Mouse (Mus musculus): Measurements from ENCODE around the gene Acsl1.

Gene Acsl1

GRCm38 (mm10) chr8:46475404-46475803 lies 4.6 kb downstream of the Acsl1 start:
- in situ Hi-C loops (cut with MboI, MseI): loop anchor here (10.0 kb wide), 1 partner anchor 501 kb away; the partner anchor contains the start of genes 1700029J07Rik and Ufsp2

- in situ Hi-C loops (cut with MboI, MseI): loop anchor here (10.0 kb wide), 1 partner anchor 501 kb away; the partner anchor contains the start of genes 1700029J07Rik and Ufsp2
These were observed 5.1 kb downstream of the Acsl1 start for GRCm38 (mm10) chr8:46475942-46476341.

DNA sequence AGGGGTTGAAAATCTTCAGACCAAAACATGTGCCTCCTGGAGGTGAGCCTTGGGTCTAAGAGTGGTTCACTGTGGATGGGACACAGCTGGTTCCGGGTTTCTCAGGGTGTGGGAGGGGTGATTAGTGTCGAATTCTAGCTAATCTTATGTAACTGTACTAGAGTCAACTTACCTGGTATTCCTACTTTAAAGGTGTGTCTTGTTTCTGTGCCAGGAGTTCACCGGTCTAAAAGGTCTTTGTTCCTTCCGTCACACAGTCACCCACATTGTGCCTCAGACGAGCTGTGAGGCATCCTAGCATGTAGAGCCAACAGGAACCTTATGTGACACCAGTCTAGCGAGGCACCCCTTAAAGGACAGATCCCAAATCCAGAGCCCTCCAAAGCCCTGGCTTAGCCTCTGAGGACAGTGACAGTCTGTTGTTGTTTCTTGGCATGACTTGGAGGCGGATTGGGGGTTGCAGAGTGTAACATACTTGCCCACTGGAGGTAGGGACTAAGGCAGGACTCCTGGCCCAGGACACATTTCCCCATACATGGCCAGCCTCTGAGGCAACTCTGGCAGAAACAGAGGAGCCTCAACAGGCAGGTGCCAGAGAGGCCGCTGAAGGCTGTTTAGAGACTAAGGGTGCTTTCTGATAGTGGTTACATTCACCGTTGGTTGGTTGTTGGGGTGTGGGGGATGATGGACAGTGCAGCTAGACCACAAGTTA lies 7.1 kb downstream of the Acsl1 start:
- in situ Hi-C loops (cut with MboI, MseI): loop anchor here (10.0 kb wide), 1 partner anchor 503 kb away; the partner anchor contains the start of genes 1700029J07Rik and Ufsp2

- in situ Hi-C loops (cut with MboI, MseI): loop anchor here (10.0 kb wide), 1 partner anchor 504 kb away; the partner anchor contains the start of genes 1700029J07Rik and Ufsp2
These were observed 7.9 kb downstream of the Acsl1 start for GRCm38 (mm10) chr8:46478783-46479182.

DNA sequence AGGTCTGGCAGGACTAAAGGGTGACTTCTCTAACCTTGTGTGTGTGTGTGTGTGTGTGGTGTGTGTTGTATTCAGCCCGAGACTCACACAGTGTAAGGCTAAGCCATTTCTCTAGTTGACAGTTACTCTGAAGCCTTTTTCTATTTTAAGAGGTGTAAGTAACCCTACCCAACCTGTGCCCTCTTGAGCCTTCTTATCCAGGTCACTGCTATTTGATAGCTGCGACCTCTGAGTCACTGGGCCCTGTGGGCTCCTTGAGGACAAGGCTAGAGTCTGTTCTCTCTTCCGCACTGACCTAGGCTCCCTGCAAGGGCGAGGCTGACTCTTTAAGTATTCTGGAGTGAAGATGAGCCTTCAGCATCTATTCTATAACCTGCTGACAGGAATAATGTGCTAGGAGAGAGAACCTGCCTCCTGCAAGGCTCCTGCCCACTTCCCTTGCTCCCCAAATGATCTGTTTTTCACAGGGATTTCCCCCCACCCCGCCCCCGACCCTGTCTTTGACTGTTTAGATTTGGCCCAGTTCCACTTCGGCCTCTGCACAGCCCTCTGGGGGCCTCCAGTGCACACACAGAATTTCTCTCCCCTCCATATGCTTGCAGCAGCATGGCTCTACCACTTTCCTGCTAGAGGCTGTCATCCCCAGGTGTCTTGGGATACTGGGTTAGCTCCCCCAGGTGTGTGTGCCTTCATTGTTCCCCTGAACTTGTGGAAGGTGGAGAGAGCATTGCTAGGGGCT lies 9.1 kb downstream of the Acsl1 start:
- in situ Hi-C loops (cut with MboI, MseI): loop anchor here (10.0 kb wide), 1 partner anchor 505 kb away; the partner anchor contains the start of genes 1700029J07Rik and Ufsp2

GRCm38 (mm10) chr8:46480533-46480900 lies 9.7 kb downstream of the Acsl1 start:
- in situ Hi-C loops (cut with MboI, MseI): no loop called here

- in situ Hi-C loops (cut with MboI, MseI): no loop called here
These were observed 11.9 kb downstream of the Acsl1 start for GRCm38 (mm10) chr8:46482771-46483170.

GRCm38 (mm10) chr8:46483247-46483646 lies 12.4 kb downstream of the Acsl1 start:
- in situ Hi-C loops (cut with MboI, MseI): no loop called here

GRCm38 (mm10) chr8:46484077-46484476 lies 13.2 kb downstream of the Acsl1 start:
- in situ Hi-C loops (cut with MboI, MseI): no loop called here

DNA sequence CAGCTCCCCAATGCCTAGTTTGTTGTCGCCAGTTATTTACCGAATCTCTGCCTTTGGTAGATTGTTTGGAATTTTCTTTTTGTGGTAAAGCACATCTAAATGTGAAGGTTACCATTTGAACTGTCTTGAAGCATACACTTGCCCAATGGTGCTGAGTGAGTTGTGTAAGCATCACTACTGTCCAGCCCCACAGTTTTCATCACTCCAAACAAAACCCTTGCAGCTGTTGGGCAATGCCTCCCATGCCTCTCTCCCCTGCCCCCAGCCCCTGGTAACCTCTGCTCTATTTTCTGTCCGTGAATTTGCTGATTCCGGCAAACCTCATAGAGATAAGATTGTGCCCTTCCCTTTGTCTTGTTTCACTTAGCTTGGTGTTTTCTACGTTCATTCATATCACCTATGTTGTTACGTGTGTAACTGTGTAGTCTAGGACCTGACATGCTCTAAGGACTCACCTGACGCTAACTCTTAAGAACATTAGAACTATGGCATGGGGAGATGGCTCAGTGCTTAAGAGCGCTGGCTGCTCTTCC lies 14.2 kb downstream of the Acsl1 start:
- in situ Hi-C loops (cut with MboI, MseI): no loop called here

DNA sequence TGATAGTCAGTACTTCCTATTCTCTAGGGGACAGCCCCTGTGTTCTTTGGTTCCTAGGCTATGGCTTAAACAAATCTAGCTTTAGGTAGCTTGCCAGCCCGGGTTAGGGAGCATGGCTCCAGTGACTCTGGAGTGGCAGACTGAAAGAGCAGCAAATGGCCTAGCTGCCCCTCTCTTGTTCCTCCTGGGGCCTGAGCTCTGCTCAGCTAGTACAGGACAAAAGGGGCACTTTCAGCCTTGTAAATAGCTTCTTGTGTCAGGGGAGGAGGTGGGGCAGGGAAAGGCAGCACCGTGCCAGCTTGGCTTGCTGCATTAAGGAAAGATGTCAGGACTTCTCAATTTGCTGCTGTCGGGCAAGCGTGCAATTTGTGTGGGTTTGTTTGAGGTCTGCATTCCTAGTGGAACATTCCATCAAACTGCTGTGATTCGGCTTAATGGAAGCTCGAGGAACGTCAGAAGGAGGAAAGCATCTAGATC lies 17.3 kb downstream of the Acsl1 start:
- in situ Hi-C loops (cut with MboI, MseI): no loop called here

DNA sequence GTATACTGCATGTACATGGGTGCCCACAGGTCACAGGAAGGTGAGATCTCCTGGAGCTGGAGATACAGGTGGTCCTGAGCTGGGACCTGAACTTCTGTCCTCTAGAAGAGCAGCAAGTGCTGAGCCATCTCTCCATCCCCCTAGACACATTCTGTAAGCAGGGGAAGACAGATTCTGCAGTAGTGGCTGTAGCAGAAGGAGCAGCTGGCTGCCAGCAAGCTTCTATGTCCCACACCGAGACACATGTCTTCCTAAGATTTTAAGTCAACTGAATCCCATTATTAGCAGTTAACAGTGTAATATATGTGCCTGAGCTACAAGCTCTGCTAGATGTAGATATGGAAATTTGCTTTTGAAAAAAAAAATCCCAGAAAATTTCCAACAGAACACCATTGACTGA lies 18.4 kb downstream of the Acsl1 start:
- in situ Hi-C loops (cut with MboI, MseI): no loop called here

GRCm38 (mm10) chr8:46490250-46490649 lies 19.4 kb downstream of the Acsl1 start:
- in situ Hi-C loops (cut with MboI, MseI): no loop called here

GRCm38 (mm10) chr8:46490821-46491220 lies 20.0 kb downstream of the Acsl1 start:
- in situ Hi-C loops (cut with MboI, MseI): no loop called here

DNA sequence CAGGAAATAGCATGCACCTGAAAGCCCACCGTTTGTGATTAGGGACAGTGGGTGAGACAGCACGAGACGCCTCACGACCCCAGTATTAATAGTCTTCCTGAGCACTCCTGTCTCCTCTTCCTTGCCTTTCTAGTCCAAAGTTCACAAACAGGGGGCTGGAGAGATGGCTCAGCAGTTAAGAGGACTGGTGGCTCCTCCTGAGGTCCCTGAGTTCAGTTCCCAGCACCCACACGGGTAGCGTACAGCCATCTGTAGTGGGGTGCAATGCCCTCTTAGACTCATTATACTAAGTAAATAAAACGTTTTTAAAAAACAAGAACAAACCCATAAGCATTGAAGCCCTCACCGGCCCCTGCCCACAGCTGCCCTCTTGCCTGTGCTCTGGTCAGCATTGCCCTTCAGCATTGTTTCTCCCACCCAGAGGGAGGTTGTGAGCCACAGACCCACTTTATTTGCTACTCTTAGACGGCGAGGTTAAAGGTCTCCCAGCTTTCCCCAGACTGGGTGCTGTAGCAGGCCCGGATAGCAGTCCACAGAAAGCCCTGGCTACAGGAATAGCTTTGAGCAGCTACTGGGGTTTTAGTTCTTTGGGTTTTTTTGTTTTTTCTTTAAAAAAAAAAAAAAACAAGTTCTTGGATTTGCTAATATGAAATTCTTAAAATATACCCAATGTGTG lies 22.8 kb downstream of the Acsl1 start:
- in situ Hi-C loops (cut with MboI, MseI): no loop called here

DNA sequence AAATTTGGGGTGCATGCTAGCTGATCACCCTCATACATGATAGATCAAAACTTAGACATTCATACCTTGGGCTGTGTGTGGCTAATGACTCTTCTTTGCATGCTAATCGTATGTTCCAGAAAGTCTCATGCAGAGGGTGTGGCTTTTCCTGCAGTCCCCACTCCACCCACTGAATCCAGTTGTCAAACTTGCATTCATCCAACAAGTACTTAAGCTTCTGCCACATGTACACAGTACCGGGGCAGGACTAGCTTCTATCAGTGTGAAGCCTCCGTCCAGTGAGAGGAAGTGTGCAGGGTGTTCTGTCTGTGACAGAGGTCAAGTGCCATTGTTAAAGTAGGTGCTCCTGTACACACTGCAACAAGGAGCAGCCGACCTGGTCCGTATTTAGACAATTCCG lies 26.0 kb downstream of the Acsl1 start:
- in situ Hi-C loops (cut with MboI, MseI): no loop called here

DNA sequence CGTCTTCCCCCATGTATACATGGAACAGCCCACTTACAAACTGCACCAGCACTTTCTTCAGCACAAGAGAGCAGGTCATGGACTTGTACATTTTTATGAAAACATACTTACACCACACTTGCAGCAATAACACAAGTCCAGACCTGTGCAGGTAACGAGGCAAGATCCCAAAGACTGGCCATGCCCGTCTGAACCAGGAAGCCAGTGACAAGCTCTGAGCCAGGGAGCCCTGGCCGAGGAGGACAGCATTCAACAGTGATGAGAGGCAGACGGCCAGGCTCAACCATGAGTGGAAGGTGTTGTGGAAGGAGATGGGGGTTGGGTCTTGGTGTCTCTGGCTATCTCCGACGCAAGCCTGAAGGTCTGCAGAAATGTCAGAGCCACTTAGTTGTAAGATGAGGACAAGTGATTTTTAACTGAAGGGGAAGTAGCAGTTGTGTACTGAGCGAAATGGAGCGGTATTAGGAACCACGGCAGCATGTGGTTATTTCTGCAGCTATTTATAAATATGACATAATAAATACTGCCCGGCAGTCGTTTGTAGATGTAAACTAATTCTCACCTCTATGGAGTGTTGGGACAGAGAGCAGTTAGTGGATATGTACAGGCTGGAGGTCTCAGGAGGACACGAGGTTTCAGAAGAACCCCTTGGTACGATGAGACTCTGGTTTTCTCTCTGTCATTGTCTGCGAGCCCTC lies 26.6 kb downstream of the Acsl1 start:
- in situ Hi-C loops (cut with MboI, MseI): no loop called here

GRCm38 (mm10) chr8:46499376-46500061 lies 28.7 kb downstream of the Acsl1 start:
- in situ Hi-C loops (cut with MboI, MseI): no loop called here

- in situ Hi-C loops (cut with MboI, MseI): no loop called here
These were observed 31.7 kb downstream of the Acsl1 start for GRCm38 (mm10) chr8:46502333-46503071.

Measured in regulatory T cell (primary cell).